26 mouse cellular contexts compared by ENCODE assay signal in the genomic region with DNA sequence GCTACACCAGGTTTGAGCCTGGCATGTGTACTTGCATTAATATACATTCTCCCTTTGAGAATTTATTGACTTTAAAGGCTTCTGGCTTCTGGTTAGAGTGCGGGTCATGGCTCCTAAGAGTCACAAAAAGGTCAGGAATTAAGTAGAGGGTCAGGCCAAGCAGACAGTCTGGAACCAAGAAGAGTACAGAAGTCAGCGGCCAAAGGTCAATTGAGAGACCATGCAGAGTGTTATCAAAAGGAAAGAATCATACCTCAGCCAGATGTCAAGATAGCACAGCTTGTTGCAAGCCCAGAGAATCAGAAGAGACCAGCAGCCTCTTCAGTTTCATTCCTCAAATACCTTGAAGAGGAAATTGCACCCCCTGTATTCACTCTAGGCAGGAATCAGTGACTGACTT.
"Had no signal": no experiment of that assay in that cellular context is flagged by ENCODE, and none has a peak within 500 bp of the region (broad histone marks: within the 10 kb centered on the region; RNA-seq: fewer than 3 reads in every experiment).

No protein-coding gene starts in this region.

- DNase-seq: gastrocnemius, adult 2 months; gastrocnemius, postnatal 10 days; gastrocnemius, postnatal 25 days; heart, adult 11 months; heart, adult 2 months; heart, postnatal 4 days; kidney, adult 18-20 months; kidney, adult 8-10 months; kidney, postnatal 10 days; kidney, postnatal 25 days; kidney, postnatal 4 days; left cerebral cortex, postnatal 4 days had no signal

- H3K4me1 ChIP-seq: heart, embryonic 13.5 days; heart, embryonic 15.5 days; hindbrain, embryonic 12.5 days; intestine, embryonic 15.5 days; limb, embryonic 13.5 days; limb, embryonic 15.5 days; liver, embryonic 12.5 days had no signal

- H3K27me3 ChIP-seq: heart, embryonic 13.5 days; heart, embryonic 15.5 days; hindbrain, embryonic 12.5 days; intestine, embryonic 15.5 days; limb, embryonic 13.5 days; limb, embryonic 15.5 days; liver, embryonic 12.5 days had no signal

- H3K4me3 ChIP-seq: gastrocnemius, adult 2 months; heart, adult 2 months; heart, embryonic 13.5 days; heart, embryonic 15.5 days; hindbrain, embryonic 10.5 days; hindbrain, embryonic 12.5 days; intestine, embryonic 15.5 days; layer of hippocampus, adult 2 months; limb, embryonic 13.5 days; limb, embryonic 15.5 days; liver, embryonic 12.5 days had no signal

- H3K9me3 ChIP-seq: heart, embryonic 13.5 days; heart, embryonic 15.5 days; hindbrain, embryonic 10.5 days; hindbrain, embryonic 12.5 days; intestine, embryonic 15.5 days; limb, embryonic 13.5 days; limb, embryonic 15.5 days; liver, embryonic 12.5 days had no signal

- H3K4me2 ChIP-seq: heart, embryonic 11.5 days; heart, embryonic 13.5 days; heart, embryonic 15.5 days; hindbrain, embryonic 12.5 days; hindbrain, embryonic 14.5 days; intestine, embryonic 15.5 days; limb, embryonic 13.5 days; limb, embryonic 15.5 days; liver, embryonic 12.5 days had no signal

- H3K27ac ChIP-seq: gastrocnemius, adult 2 months; heart, adult 2 months; heart, embryonic 13.5 days; heart, embryonic 15.5 days; hindbrain, embryonic 10.5 days; hindbrain, embryonic 12.5 days; hindbrain, embryonic 14.5 days; intestine, embryonic 15.5 days; layer of hippocampus, adult 2 months; limb, embryonic 13.5 days; limb, embryonic 15.5 days; liver, embryonic 12.5 days had no signal

- ATAC-seq: hindbrain, embryonic 16.5 days; inflammation-experienced regulatory T-cells, adult 6 months; intestine, embryonic 15.5 days; intestine, postnatal 0 days; liver, embryonic 12.5 days had no signal

- H3K36me3 ChIP-seq: heart, embryonic 13.5 days; heart, embryonic 15.5 days; hindbrain, embryonic 10.5 days; hindbrain, embryonic 12.5 days; intestine, embryonic 15.5 days; limb, embryonic 13.5 days; limb, embryonic 15.5 days; liver, embryonic 12.5 days had no signal

- H3K9ac ChIP-seq: heart, embryonic 13.5 days; heart, embryonic 15.5 days; hindbrain, embryonic 12.5 days; hindbrain, embryonic 14.5 days; intestine, embryonic 15.5 days; limb, embryonic 13.5 days; limb, embryonic 15.5 days; liver, embryonic 12.5 days had no signal
